Mouse (Mus musculus): ENCODE results near the gene Gna15.

GRCm38 (mm10) chr10:81458267-81458666 lies 65.8 kb downstream of the Gna15 start:
- TF ChIP-seq CTCF (IDR thresholded peaks at IDR 0.05; ENCODE audit: extremely low read depth, insufficient read length, insufficient replicate concordance, low read depth, low read length) (no peak), POLR2A (IDR thresholded peaks at IDR 0.05; ENCODE audit: low read depth, low read length) (no peak)
